Mouse (Mus musculus) 416B (cell line): ENCODE results near the gene Dscaml1.

Source experiments
- DNase-seq: peaks from one replicate; pipeline ENCODE4 v3.0.0; 2011; ENCODE audit warnings: low read depth

Dscaml1 gene

GRCm38 (mm10) chr9:45779201-45779600 is 352.8 kb downstream of the Dscaml1 start:
- DNase-seq = no peak

GRCm38 (mm10) chr9:45783249-45784069 is 357.0 kb downstream of the Dscaml1 start:
- no peak for DNase-seq

- DNase-seq = no peak
Observed at GRCm38 (mm10) chr9:45787071-45787470, 360.6 kb downstream of the Dscaml1 start.

- DNase-seq = no peak
Observed at GRCm38 (mm10) chr9:45787547-45787946, 361.1 kb downstream of the Dscaml1 start.

GRCm38 (mm10) chr9:45788405-45788804 is 362.0 kb downstream of the Dscaml1 start:
- DNase-seq = peak; percentile 39

GRCm38 (mm10) chr9:45791456-45792142 is 365.2 kb downstream of the Dscaml1 start:
- DNase-seq = no peak

GRCm38 (mm10) chr9:45792235-45792634 is 365.8 kb downstream of the Dscaml1 start:
- DNase-seq = no peak

GRCm38 (mm10) chr9:45793697-45794096 is 367.3 kb downstream of the Dscaml1 start:
- DNase-seq = no peak

GRCm38 (mm10) chr9:45795722-45796121 is 369.3 kb downstream of the Dscaml1 start:
- no peak for DNase-seq

- DNase-seq = peak; percentile 52
Observed at GRCm38 (mm10) chr9:45797271-45797670, 370.8 kb downstream of the Dscaml1 start.

GRCm38 (mm10) chr9:45798467-45799164 is 372.2 kb downstream of the Dscaml1 start:
- peak; percentile 60 for DNase-seq

GRCm38 (mm10) chr9:45799402-45799801 is 373.0 kb downstream of the Dscaml1 start:
- DNase-seq = no peak
